Mouse (Mus musculus) monocyte, adult 5-6 weeks (primary cell): Measurements from ENCODE around the gene Hist2h2bb. TPM values are rescaled to one million over a fixed set of nuclear protein-coding genes. Genes with fewer than 3 reads are reported as not detected.
A peak's percentile ranks its signal among the peaks of the same experiment; 100 is the strongest.
"Not testable (repeated sequence)": the region's sequence is repeated elsewhere in the genome, so short reads cannot be mapped to it uniquely, and the experiment has no call there.

ENCODE experiments used
- ATAC-seq: fragments of 153-309, 156-312 bp; replicated peaks from 2 replicates; pipeline ENCODE4 v1.8.0; 2017; ENCODE audit warnings: mild to moderate bottlenecking; ENCODE audit not compliant: low TSS enrichment, insufficient number of reproducible peaks, severe bottlenecking, poor library complexity, low FRiP score
- total RNA-seq: library from RNA; stranded (forward); fragments of 200-1000, 200-491, 200-594 nt; gene quantifications from 3 replicates; pipeline ENCODE4 v1.2.3, GENCODE M21; 2017

The Hist2h2bb gene
- total RNA-seq, 1 experiment from 2014 or later = 349 TPM

DNA sequence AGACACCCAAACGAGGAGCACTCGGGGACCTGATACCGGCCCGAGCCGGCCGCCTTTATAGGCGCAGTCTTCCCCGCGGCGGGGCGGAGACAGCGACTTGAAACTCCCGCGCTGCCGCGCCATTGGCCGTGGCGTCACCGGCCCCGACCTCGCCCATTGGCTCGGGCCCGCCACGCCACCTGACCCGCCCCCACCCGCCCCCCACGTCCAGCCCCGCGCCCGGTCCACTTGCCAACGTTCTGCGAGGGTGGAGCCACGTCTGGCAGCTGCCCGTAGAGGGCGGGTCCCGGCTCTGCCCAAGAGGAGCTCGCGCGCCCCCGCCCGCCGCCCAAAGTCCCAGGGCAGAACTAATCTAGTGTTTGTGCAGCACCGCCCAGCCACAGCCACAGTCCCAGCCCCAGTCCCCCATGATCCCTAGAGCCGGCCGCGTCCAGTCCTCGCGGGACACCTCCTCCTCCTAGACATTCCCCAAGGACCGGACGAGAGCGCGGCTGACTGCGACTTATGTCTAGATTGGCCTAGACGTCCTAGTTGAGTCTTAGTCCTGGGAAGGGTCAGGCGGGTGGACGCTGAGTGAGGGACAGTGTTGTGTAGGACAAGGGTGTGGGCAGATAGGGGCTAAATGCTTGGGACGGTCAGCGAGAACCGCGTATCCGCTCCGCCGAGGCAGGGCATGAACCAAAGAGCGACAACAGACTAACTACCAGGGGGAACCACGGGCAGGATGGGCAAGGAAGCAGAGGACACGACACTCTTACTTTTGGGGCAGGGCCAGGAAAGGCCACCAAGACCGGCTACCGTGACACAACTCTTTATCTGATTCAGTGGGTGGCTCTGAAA, 30.4 kb upstream of the Hist2h2bb start, which contains the start of gene Hist2h3c2:
Gene Hist2h3c2 (minus strand): TSS at position 174 of the 840 bp plus-strand sequence.
- ATAC-seq = peak; percentile 80

DNA sequence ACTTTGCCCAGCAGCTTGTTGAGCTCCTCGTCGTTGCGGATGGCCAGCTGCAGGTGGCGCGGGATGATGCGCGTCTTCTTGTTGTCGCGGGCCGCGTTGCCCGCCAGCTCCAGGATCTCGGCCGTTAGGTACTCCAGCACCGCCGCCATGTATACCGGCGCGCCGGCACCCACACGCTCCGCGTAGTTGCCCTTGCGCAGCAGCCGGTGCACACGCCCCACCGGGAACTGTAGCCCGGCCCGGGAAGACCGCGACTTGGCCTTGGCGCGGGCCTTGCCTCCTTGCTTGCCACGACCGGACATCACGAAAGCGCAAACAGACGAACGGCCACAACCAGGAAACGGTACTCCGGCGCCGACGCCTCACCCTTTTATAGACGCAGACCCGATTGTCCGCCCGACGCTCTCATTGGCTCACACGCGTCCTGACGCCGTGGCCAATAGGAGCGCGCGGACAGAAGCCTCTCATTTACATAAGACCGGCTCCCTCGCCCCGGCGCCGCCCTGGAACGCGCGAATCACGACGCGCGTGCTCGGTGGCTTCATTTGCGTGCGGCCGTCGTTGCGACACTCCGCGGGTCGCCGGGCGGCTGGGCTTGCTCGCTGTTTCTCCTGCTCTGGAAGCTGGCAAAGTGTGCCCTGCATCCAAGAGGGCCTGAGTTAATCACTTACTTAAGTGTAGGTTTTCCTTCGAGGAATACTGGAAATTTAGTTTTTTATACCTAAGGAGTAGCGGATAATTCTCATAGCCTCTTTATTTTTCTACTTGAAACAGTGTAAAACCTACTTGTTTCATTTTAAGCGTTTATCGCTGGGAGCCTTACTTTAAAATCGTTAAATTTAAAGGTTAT, 29.4 kb upstream of the Hist2h2bb start, which contains the start of gene Hist2h2aa2:
Gene Hist2h2aa2 (minus strand): TSS at position 328 of the 850 bp plus-strand sequence.
- peak; percentile 81 for ATAC-seq

GRCm38 (mm10) chr3:96240799-96241197, 28.8 kb upstream of the Hist2h2bb start:
- no peak for ATAC-seq

DNA sequence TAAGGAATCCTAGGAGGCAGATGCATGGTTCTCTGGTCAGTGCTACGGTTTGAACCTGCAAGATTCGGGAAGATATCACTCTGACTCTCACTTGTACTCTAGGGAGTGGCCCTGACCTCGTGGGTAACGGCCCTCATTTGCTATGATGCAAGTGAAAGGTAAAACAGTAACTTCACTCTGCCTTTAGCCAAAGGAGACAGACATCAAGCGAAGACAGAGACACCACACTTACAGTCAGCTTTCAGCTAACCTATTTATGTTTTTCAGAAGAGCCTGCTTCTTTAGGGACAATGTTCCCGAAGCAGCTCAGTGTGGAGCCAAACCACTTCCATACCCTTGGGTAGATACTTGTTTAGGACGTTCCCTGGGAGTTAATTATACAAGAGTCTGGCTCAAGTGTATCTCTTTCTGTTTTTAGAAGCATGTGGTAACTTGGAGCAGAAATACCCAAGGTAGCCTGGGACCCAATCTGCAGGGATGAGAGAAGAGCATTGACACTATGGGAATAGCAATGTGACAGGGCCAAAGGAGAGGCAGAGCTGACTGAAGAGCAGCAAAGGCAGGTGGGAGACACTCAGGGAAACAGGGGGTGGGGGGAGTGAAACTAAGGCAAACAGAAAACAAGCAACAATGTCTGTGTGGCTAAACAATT, 25.5 kb upstream of the Hist2h2bb start:
- ATAC-seq = no peak

DNA sequence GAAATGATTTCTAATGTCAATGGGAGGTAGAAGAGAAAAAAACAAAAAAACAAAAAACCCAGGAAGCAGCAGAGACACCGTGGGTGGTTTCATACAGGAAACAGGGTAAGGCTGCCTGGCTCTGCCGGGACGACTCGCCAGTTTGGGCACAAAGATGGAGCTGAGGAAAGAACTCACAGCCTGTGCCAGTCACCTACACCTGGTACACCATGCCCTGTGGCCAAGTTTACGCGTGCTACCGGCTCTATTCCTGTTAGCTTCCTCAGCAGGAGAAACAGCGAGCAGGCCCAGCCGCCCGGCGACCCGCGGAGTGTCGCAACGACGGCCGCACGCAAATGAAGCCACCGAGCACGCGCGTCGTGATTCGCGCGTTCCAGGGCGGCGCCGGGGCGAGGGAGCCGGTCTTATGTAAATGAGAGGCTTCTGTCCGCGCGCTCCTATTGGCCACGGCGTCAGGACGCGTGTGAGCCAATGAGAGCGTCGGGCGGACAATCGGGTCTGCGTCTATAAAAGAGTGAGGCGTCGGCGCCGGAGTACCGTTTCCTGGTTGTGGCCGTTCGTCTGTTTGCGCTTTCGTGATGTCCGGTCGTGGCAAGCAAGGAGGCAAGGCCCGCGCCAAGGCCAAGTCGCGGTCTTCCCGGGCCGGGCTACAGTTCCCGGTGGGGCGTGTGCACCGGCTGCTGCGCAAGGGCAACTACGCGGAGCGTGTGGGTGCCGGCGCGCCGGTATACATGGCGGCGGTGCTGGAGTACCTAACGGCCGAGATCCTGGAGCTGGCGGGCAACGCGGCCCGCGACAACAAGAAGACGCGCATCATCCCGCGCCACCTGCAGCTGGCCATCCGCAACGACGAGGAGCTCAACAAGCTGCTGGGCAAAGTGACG, 24.3 kb upstream of the Hist2h2bb start, which contains the start of gene Hist2h2aa1:
Gene Hist2h2aa1 (plus strand): TSS at position 495 of the 884 bp plus-strand sequence.
- peak; percentile 85 for ATAC-seq

GRCm38 (mm10) chr3:96246018-96246417, 23.5 kb upstream of the Hist2h2bb start:
- not testable (repeated sequence) for ATAC-seq

DNA sequence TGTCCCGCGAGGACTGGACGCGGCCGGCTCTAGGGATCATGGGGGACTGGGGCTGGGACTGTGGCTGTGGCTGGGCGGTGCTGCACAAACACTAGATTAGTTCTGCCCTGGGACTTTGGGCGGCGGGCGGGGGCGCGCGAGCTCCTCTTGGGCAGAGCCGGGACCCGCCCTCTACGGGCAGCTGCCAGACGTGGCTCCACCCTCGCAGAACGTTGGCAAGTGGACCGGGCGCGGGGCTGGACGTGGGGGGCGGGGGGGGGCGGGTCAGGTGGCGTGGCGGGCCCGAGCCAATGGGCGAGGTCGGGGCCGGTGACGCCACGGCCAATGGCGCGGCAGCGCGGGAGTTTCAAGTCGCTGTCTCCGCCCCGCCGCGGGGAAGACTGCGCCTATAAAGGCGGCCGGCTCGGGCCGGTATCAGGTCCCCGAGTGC, 23.1 kb upstream of the Hist2h2bb start, which contains the start of gene Hist2h3c1:
Gene Hist2h3c1 (plus strand): TSS at position 259 of the 430 bp plus-strand sequence.
- peak; percentile 81 for ATAC-seq

DNA sequence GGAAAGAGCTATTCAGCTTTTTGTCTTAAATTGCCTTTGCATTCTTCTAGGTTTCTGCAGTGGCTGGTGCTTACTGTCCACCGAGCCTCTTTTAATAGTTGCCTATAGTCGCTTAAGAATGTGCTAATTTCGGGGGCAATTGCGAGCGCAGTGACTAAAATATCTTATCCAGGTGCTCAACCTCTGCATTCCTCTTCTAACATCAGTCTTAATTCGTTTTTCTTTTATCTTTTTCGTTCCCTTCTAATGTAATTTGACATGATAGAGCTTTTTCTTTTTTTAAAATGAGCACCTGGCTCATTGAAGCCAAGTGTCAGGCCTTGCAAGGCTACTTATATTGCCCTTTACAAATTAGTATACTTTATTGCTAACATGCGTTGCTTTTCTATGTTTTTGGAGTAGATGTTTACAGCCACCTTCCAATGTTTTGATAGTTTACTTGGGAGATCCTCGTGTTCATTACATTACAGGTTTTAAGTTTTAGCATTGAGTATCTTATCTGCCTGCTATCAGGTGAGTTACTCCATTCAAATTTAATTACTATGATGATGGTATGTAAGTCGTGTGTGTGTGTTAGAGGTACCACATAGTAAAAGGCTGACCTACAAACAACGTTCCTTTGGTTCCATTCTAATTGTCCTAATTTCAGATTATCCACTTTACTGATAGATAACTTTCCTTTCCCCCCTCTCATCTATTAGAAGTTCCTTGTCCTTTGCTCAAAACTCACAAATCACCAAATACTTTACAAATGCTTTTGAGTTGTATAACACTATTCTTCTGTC, 22.0 kb upstream of the Hist2h2bb start:
- ATAC-seq = no peak

DNA sequence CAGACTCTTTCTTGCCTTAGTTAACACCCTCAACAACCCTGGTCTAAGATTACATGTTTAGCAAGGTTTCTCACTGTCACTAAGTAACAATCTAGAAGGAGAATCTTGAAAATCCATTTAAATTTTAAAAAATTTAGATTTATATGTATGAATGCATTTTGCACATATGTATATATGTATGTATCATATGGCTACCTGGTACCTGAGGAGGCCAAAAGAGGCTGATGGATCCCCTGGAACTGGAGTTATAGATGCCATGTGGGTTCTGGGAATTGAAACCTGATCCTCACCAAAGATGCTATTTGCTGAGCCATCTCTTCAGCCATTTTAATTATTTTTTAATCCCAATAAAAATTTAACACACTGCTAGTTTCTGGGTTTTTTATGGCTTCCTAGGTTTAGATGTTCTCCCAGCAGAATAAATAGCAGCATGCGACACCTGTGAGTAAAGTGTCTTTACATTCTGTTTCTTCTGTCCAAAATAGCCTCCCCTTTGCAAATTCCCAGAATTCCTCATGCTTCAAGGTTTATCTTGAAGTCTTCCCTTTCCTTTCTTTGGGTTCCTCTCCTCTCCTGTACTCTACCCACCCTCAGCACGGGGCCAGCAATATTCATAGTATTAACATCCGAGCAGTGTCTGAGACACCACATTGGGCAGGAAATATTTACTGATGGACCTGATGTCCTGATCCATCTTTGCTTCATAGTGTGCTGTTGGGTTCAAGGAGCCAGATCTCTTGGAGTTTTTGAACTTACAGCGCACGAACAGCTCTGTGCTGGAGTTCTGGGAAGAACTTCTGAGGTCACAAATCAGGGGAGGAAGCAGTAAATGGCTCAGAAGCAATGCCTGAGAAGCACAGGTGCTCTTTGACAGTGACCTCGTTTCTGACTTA, 21.2 kb upstream of the Hist2h2bb start:
- no peak for ATAC-seq

DNA sequence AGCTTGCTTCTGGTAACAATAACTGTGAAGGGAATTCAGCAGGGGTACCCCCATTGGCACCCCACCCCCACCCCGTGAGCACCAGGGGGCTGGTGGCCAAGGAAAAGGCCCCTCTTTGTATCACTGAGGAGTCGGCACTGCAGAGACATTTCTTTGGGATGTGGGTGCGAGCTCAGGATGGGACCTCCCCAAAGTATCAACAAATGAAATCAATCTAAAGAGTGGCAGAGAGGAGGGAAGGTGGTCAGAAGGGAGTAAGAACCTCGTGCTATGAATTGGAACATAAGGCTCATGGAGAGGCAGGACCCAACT, 20.6 kb upstream of the Hist2h2bb start:
- ATAC-seq = no peak

GRCm38 (mm10) chr3:96250890-96251289, 18.7 kb upstream of the Hist2h2bb start:
- ATAC-seq = no peak

- peak; percentile 86 for ATAC-seq
Observed at GRCm38 (mm10) chr3:96251787-96252186, 17.8 kb upstream of the Hist2h2bb start.

GRCm38 (mm10) chr3:96254683-96255355, 14.7 kb upstream of the Hist2h2bb start:
- ATAC-seq = no peak

DNA sequence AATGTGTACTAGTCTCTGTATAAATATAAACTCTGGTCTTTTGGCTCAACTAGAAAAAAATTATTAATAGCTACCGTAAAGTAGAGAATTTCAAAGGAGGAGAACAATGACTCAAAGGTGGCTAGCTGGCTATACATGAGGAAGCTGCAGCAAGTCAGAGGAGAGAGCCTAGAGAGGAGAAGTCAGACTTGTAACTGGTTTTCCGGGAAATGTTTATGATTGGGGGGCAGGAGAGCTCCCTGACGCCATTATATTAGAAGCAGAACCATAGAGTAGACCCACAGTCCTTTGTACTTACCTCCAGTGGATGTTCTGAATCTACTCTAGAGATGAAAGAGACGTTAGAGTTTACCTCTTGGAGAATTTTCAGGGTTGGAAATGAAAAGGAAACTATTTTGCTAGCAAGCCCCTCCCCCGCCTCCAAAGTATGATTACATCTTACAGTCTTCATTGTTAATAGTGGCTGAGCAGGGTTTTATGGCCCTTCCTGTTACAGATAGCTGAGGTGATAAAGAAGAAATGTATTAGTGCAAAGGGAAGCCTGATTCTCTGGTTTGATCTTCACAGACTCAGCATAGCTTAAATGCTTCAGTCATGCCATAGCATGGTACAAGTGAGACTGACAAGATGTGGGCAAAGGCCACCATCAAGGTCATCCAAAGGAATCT, 13.5 kb upstream of the Hist2h2bb start:
- ATAC-seq = no peak

DNA sequence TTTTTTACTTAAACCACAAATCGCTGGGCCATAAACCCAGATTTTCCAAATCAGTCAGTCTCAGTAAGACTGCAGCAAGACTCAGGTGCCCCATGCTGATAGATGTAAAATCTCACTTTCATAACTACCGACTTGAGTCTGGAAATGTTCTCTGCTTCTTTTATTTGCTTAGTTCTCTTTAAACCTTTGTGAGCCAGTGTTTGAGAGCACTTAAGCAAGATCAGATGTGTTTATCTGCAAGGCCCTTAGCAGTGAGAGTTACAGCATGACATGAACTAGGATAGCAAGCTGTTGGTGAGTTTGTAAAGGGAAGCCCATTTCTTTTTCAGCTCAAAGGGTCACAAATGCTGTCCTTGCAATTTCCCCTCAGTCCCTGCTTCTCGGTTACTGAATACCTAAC, 12.4 kb upstream of the Hist2h2bb start:
- ATAC-seq = no peak
